Mouse (Mus musculus) gastrocnemius, postnatal 4 days (tissue): ENCODE measurements around the gene Bcar1. TPM values are rescaled to one million over a fixed set of nuclear protein-coding genes. Genes with fewer than 3 reads are reported as not detected.

ENCODE experiments used
- DNase-seq, 2 experiments: peaks; one replicate each; pipeline ENCODE4 v3.0.0; 2021 to 2022; ENCODE audit warnings: low spot score in 2 of 2, mixed read lengths in 2 of 2
- total RNA-seq, 2 experiments: library from RNA; stranded (reverse); gene quantifications; 2 replicates each; pipeline ENCODE4 v1.2.3; 2021

The Bcar1 gene
- total RNA-seq, 2 experiments from 2014 or later = 35.1 to 36.5 TPM

GRCm38 (mm10) chr8:111717488-111717792 is 26.2 kb downstream of the Bcar1 start:
- DNase-seq = no peak

DNA sequence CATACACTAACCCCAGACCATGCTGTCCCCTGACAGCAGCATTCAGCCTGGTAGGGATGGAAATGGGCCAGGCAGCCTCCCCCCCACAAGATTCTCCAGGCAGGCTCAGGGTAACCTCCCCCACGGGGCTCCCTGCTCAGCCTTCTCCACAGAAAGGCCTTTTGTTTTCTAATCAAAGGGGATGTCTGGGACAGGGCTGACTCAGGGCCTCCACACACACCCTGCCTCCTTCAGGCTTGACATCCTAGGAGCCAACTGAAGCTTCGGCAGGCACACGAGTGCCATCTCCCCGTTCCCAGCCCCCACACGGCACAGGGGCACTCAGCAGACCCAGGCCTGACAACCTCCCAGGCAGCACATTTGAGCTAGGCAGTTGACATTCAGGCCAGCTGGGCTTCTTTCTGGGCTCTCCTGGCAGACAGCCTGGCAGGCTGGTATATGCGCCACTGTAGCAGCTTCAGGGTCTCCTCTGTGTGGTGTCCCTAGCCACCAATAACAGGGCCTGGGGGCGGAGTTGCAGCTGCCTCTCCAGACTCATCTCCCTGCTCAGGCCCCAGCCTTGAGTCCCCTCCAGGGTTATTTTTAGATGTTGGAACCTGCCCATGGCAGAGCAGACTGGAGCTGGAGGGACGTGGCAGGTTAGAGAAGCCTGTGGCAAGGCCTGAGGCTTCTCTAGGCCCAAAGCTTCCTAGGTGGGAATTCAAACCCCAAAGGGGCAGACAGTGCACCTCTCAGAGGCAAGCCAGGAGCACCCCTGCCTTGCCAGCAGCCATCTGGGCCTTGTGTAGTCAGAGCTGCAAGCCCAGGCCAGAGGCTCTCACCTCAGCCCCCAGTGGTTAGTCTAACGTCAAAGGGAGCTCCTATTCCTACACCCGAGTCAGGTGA is 26.8 kb downstream of the Bcar1 start:
- peak; percentile 69 to 87 for DNase-seq

GRCm38 (mm10) chr8:111715514-111715913 is 28.1 kb downstream of the Bcar1 start:
- DNase-seq = peak in 1 of 2 experiments; percentile 11

- no peak for DNase-seq
These were observed 29.3 kb downstream of the Bcar1 start for GRCm38 (mm10) chr8:111714295-111714694.

- DNase-seq = no peak
These were observed 29.8 kb downstream of the Bcar1 start for GRCm38 (mm10) chr8:111713817-111714216.

GRCm38 (mm10) chr8:111713291-111713690 is 30.3 kb downstream of the Bcar1 start:
- DNase-seq = no peak

- DNase-seq = peak in 1 of 2 experiments; percentile 59
These were observed 31.0 kb downstream of the Bcar1 start for GRCm38 (mm10) chr8:111712588-111712987.

- DNase-seq = no peak
These were observed 31.5 kb downstream of the Bcar1 start for GRCm38 (mm10) chr8:111712135-111712534.

- DNase-seq = no peak
These were observed 32.7 kb downstream of the Bcar1 start for GRCm38 (mm10) chr8:111710777-111711485.

GRCm38 (mm10) chr8:111709223-111709622 is 34.4 kb downstream of the Bcar1 start:
- DNase-seq = no peak

GRCm38 (mm10) chr8:111708265-111708664 is 35.3 kb downstream of the Bcar1 start:
- no peak for DNase-seq

- DNase-seq = no peak
These were observed 37.9 kb downstream of the Bcar1 start for GRCm38 (mm10) chr8:111705699-111706098.

DNA sequence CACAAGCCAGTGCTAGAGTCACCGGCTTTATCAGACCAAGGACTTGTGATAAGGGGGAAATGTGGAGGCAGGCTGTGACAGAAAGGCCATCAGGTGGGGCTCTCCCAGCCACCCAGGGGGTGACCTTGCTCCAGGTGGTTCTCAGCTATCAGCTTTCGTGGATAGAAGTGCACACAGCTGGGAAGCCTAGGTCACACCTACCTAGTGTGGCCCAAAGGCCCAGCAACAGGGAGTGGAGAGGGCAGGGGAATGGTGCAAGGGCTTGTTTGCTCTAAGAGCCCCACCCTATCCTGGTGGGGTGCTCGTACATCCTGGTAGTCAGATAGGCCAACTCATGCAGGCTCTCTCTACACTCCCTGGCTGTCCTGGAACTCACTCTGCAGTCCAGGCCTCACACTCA is 38.4 kb downstream of the Bcar1 start:
- DNase-seq = no peak

- no peak for DNase-seq
These were observed 39.0 kb downstream of the Bcar1 start for GRCm38 (mm10) chr8:111704585-111704984.

GRCm38 (mm10) chr8:111701380-111701779 is 42.2 kb downstream of the Bcar1 start:
- DNase-seq = no peak

- no peak for DNase-seq
These were observed 42.9 kb downstream of the Bcar1 start for GRCm38 (mm10) chr8:111700740-111701139.

DNA sequence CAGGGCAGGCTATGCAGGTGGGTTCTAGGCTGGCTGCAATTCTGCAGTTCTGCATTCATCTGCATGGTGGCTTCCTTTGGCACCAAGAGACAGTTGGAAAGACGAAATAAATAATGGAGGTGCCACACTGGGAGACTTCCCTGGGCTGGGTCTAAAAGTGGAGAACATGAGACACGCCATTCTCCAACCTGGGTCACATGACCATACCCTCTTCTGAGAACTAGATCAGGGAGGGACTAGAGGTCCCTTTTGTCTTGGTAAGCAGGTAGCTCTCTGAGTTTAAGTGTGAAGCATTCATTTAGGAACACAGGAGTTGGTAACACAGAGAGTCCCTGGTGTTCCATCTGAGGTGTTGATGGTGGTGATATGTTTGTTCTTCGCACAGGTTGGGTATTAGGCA is 43.4 kb downstream of the Bcar1 start:
- no peak for DNase-seq

- DNase-seq = no peak
These were observed 44.6 kb downstream of the Bcar1 start for GRCm38 (mm10) chr8:111699035-111699434.

DNA sequence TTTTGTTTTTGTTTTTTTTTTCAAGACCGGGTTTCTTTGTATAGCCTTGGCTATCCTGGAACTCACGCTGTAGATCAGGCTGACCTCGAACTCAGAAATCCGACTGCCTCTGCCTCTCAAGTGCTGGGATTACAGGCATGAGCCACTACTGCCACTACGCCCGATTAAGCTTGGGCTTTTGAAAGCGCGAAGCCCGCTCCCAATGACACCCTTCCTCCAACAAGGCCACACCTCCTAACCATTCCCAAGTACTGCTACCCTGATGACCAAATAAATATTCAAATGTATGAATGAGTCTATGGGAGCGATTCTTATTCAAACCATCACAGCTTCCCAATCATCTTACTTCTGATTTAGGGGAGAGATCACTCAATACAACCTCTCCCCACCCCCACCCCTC is 46.0 kb downstream of the Bcar1 start:
- no peak for DNase-seq

GRCm38 (mm10) chr8:111695441-111695840 is 48.2 kb downstream of the Bcar1 start:
- DNase-seq = no peak

DNA sequence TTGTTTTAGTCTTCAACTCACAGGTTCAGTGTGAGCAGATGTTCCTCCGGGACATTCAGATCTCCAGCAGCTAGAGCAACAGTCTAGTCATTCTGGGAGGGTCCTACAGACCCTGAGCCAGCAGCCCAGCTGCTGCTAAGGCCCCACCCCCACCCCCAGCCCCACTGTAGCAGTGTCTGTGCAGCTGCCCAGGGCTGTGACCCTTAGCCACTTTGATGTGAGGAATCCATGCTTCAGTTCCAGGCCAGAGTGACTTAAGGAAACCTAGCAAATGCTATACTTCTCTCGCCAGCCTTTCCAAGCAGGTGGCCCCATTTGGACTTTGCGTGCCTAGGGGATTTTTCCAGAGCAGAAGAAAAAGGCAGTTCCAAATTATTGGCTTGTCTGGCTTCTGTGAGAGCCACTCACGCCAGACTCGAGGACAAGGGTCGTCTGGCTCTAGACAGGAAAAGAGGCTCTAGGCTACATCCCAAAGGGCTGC is 50.3 kb downstream of the Bcar1 start:
- no peak for DNase-seq

GRCm38 (mm10) chr8:111690960-111691445 is 52.6 kb downstream of the Bcar1 start, which contains the start of gene Ctrb1:
TSS of gene Ctrb1 (minus strand) at chr8:111691010.
- no peak for DNase-seq
